In genomic region chr9:79872598-79872997, GRCm38 (mm10) we compare ENCODE assay signal across 14 mouse cellular contexts.
A peak's percentile ranks its signal among the peaks of the same experiment; 100 is the strongest.
DNase-seq lines count a peak whose midpoint lies in the region; ATAC-seq and TF ChIP-seq lines count a peak whose summit lies in the region.
"Had no signal": no experiment of that assay in that cellular context is flagged by ENCODE, and none has a peak within 500 bp of the region (broad histone marks: within the 10 kb centered on the region; RNA-seq: fewer than 3 reads in every experiment).

No protein-coding gene starts in this region.

- no peaks in the 10 kb centered on the region for H3K4me1 ChIP-seq in embryonic facial prominence, embryonic 14.5 days (ENCODE audit: control insufficient read depth, insufficient read depth, low read length)
- H3K4me1 ChIP-seq in embryonic facial prominence, embryonic 10.5 days = peaks cover 18% of the 10 kb centered on the region
- H3K4me1 ChIP-seq in kidney, adult 2 months (ENCODE audit: control insufficient read depth, insufficient read depth, low read length) = 0 out of 2 replicates have a peak, but pooled peaks cover 5% of the 10 kb centered on the region
- peaks cover 3% of the 10 kb centered on the region for H3K4me1 ChIP-seq in midbrain, embryonic 11.5 days (ENCODE audit: control insufficient read depth, insufficient read depth, low read length)
- H3K4me1 ChIP-seq in midbrain, embryonic 16.5 days (ENCODE audit: control insufficient read depth, insufficient read depth, low read length) = peaks cover 8% of the 10 kb centered on the region; the same call in 1 of the 2 replicates
- H3K4me1 ChIP-seq in neural tube, embryonic 11.5 days (ENCODE audit: control insufficient read depth, insufficient read depth, low read length) = peaks cover 11% of the 10 kb centered on the region; the same call in 1 of the 2 replicates

- no peaks in the 10 kb centered on the region for H3K9me3 ChIP-seq in embryonic facial prominence, embryonic 14.5 days (ENCODE audit: control insufficient read depth, low read length)
- H3K9me3 ChIP-seq in embryonic facial prominence, embryonic 10.5 days = no peaks in the 10 kb centered on the region
- H3K9me3 ChIP-seq in midbrain, embryonic 11.5 days (ENCODE audit: control insufficient read depth, low read length) = no peaks in the 10 kb centered on the region
- no peaks in the 10 kb centered on the region for H3K9me3 ChIP-seq in midbrain, embryonic 16.5 days (replicated peaks; ENCODE audit: control insufficient read depth, low read length, poor library complexity, severe bottlenecking)
- H3K9me3 ChIP-seq in neural tube, embryonic 11.5 days (ENCODE audit: control insufficient read depth, low read length) = no peaks in the 10 kb centered on the region
- H3K9me3 ChIP-seq: forebrain, embryonic 12.5 days had no signal

- 40% methylated on average over 2 of the region's 2 CpGs for WGBS in embryonic facial prominence, embryonic 14.5 days
- 30% methylated on average over 2 of the region's 2 CpGs for whole genome bisulfite sequencing in embryonic facial prominence, embryonic 10.5 days
- 51% methylated on average over 2 of the region's 2 CpGs for WGBS in kidney, adult 2 months
- 16% methylated on average over 2 of the region's 2 CpGs for WGBS in midbrain, embryonic 11.5 days
- WGBS in midbrain, embryonic 16.5 days = 15% methylated on average over 2 of the region's 2 CpGs
- WGBS in neural tube, embryonic 11.5 days = 21% methylated on average over 2 of the region's 2 CpGs

- TF ChIP-seq POLR2A in kidney, adult 2 months (IDR thresholded peaks at IDR 0.05; ENCODE audit: low read depth, low read length) = no peak

- TF ChIP-seq CTCF in kidney, adult 2 months (conservative IDR thresholded peaks at IDR 0.05; ENCODE audit: insufficient read depth, insufficient read length, low read depth, low read length) = no peak

- peak; percentile 40 for DNase-seq in embryonic facial prominence, embryonic 14.5 days (ENCODE audit: low spot score)
- DNase-seq in embryonic facial prominence, embryonic 10.5 days (ENCODE audit: low spot score) = no peak
- peak; percentile 28 for DNase-seq in kidney, adult 2 months
- no peak for DNase-seq in kidney, adult 18-20 months
- DNase-seq in midbrain, embryonic 11.5 days (ENCODE audit: low spot score, missing footprints) = peak; percentile 78
- DNase-seq in neural tube, embryonic 11.5 days (ENCODE audit: low spot score) = peak; percentile 54
- DNase-seq: cerebellum, adult 18-20 months; gastrocnemius, postnatal 14 days; layer of hippocampus, adult 9-11 months had no signal

- H3K4me2 ChIP-seq in embryonic facial prominence, embryonic 14.5 days (ENCODE audit: low read depth, low read length) = no peak overlapping the region
- H3K4me2 ChIP-seq in midbrain, embryonic 11.5 days = no peak overlapping the region
- no peak overlapping the region for H3K4me2 ChIP-seq in midbrain, embryonic 16.5 days (ENCODE audit: low read length)
- H3K4me2 ChIP-seq in neural tube, embryonic 11.5 days (ENCODE audit: low read depth) = no peak overlapping the region
- H3K4me2 ChIP-seq: forebrain, embryonic 12.5 days had no signal

- no peaks in the 10 kb centered on the region for H3K36me3 ChIP-seq in embryonic facial prominence, embryonic 14.5 days (ENCODE audit: control insufficient read depth, insufficient read depth, low read length)
- no peaks in the 10 kb centered on the region for H3K36me3 ChIP-seq in embryonic facial prominence, embryonic 10.5 days (replicated peaks)
- H3K36me3 ChIP-seq in kidney, adult 2 months (ENCODE audit: control insufficient read depth, insufficient read depth, low read length) = no peaks in the 10 kb centered on the region
- no peaks in the 10 kb centered on the region for H3K36me3 ChIP-seq in midbrain, embryonic 11.5 days (ENCODE audit: control insufficient read depth, insufficient read depth, low read length)
- no peaks in the 10 kb centered on the region for H3K36me3 ChIP-seq in midbrain, embryonic 16.5 days (ENCODE audit: control insufficient read depth, insufficient read depth, low read length)
- no peaks in the 10 kb centered on the region for H3K36me3 ChIP-seq in neural tube, embryonic 11.5 days (ENCODE audit: control insufficient read depth, insufficient read depth, low read length)
- H3K36me3 ChIP-seq: forebrain, embryonic 12.5 days had no signal

- no peak overlapping the region for H3K9ac ChIP-seq in embryonic facial prominence, embryonic 14.5 days (ENCODE audit: low read depth, low read length)
- H3K9ac ChIP-seq in midbrain, embryonic 11.5 days (ENCODE audit: low read length) = no peak overlapping the region
- no peak overlapping the region for H3K9ac ChIP-seq in midbrain, embryonic 16.5 days (ENCODE audit: low read depth, low read length)
- H3K9ac ChIP-seq in neural tube, embryonic 11.5 days (ENCODE audit: low read length) = no peak overlapping the region
- H3K9ac ChIP-seq: forebrain, embryonic 12.5 days had no signal

- ATAC-seq in embryonic facial prominence, embryonic 14.5 days (ENCODE audit: low read depth) = no peak
- no peak for ATAC-seq in midbrain, embryonic 11.5 days (ENCODE audit: low FRiP score)
- no peak for ATAC-seq in midbrain, embryonic 16.5 days
- ATAC-seq in neural tube, embryonic 11.5 days (ENCODE audit: insufficient read depth, low FRiP score, low TSS enrichment) = peak; percentile 74
- no peak for ATAC-seq in frontal cortex, adult (ENCODE audit: low TSS enrichment)
- ATAC-seq: hindbrain, embryonic 16.5 days had no signal

- H3K4me3 ChIP-seq in embryonic facial prominence, embryonic 14.5 days (ENCODE audit: low read depth, low read length) = no peak overlapping the region
- no peak overlapping the region for H3K4me3 ChIP-seq in embryonic facial prominence, embryonic 10.5 days
- no peak overlapping the region for H3K4me3 ChIP-seq in kidney, adult 2 months (ENCODE audit: insufficient read depth, low read depth, low read length)
- H3K4me3 ChIP-seq in midbrain, embryonic 11.5 days (ENCODE audit: low read depth, low read length) = no peak overlapping the region
- no peak overlapping the region for H3K4me3 ChIP-seq in midbrain, embryonic 16.5 days (ENCODE audit: low read depth, low read length)
- H3K4me3 ChIP-seq in neural tube, embryonic 11.5 days (ENCODE audit: low read depth, low read length) = no peak overlapping the region
- H3K4me3 ChIP-seq: forebrain, embryonic 12.5 days; myocyte had no signal

- no peak overlapping the region for H3K27ac ChIP-seq in embryonic facial prominence, embryonic 14.5 days (replicated peaks; ENCODE audit: low read depth, low read length)
- H3K27ac ChIP-seq in embryonic facial prominence, embryonic 10.5 days (replicated peaks) = no peak overlapping the region
- H3K27ac ChIP-seq in kidney, adult 2 months (ENCODE audit: insufficient read depth, low read depth, low read length) = no peak overlapping the region
- H3K27ac ChIP-seq in midbrain, embryonic 11.5 days (ENCODE audit: low read depth, low read length) = no peak overlapping the region
- H3K27ac ChIP-seq in midbrain, embryonic 16.5 days (ENCODE audit: low read length) = no peak overlapping the region
- peak overlapping the region; percentile 0; the same call in 1 of the 2 replicates for H3K27ac ChIP-seq in neural tube, embryonic 11.5 days (ENCODE audit: low read depth, low read length)
- H3K27ac ChIP-seq: forebrain, embryonic 12.5 days had no signal

- no peaks in the 10 kb centered on the region for H3K27me3 ChIP-seq in embryonic facial prominence, embryonic 14.5 days (replicated peaks; ENCODE audit: control insufficient read depth, insufficient read depth, low read length)
- H3K27me3 ChIP-seq in embryonic facial prominence, embryonic 10.5 days (replicated peaks; ENCODE audit: low read depth, poor library complexity, severe bottlenecking) = no peaks in the 10 kb centered on the region
- no peaks in the 10 kb centered on the region for H3K27me3 ChIP-seq in kidney, adult 2 months (replicated peaks; ENCODE audit: control insufficient read depth, insufficient read depth, low read length)
- no peaks in the 10 kb centered on the region for H3K27me3 ChIP-seq in midbrain, embryonic 11.5 days (ENCODE audit: control insufficient read depth, insufficient read depth, low read length)
- no peaks in the 10 kb centered on the region for H3K27me3 ChIP-seq in midbrain, embryonic 16.5 days (ENCODE audit: control insufficient read depth, insufficient read depth, low read depth, low read length)
- H3K27me3 ChIP-seq in neural tube, embryonic 11.5 days (ENCODE audit: control insufficient read depth, insufficient read depth, low read length) = no peaks in the 10 kb centered on the region
- H3K27me3 ChIP-seq: forebrain, embryonic 12.5 days had no signal

Comparison
In these comparisons a context has a peak if more than half of its experiments do, and no peak if none do; other contexts are left out.
1. DNase-seq: peak in embryonic facial prominence, embryonic 14.5 days (single experiment), kidney, adult 2 months (single experiment), midbrain, embryonic 11.5 days (single experiment) and neural tube, embryonic 11.5 days (single experiment); none in embryonic facial prominence, embryonic 10.5 days (single experiment) and kidney, adult 18-20 months (single experiment).